Mouse (Mus musculus): ENCODE measurements around the gene Ssna1. TPM values are rescaled to one million over a fixed set of nuclear protein-coding genes. Genes with fewer than 3 reads are reported as not detected.

Gene Ssna1
- polyA plus RNA-seq (2015; fragmentation: Nextera tagmentation; extraction: Ambion mirVana): 94.7 and 111 TPM in 2 replicates

- Histone ChIP-seq H3K27ac (ENCODE audit: low read length) (peak within 1 kb of the TSS; percentile 89), H3K36me3 (ENCODE audit: control insufficient read depth, insufficient read depth) (peaks cover 21% of the 10 kb centered on the region), H3K9me3 (replicated peaks; ENCODE audit: control insufficient read depth, low read length) (no peaks in the 10 kb centered on the region), H3K4me1 (ENCODE audit: control insufficient read depth, low read depth, low read length) (peaks cover 35% of the 10 kb centered on the region), H3K4me2 (ENCODE audit: low read depth, low read length) (peak within 1 kb of the TSS; percentile 82), H3K9ac (ENCODE audit: low read depth, low read length) (peak within 1 kb of the TSS; percentile 96), H3K27me3 (ENCODE audit: control insufficient read depth, insufficient read depth, low read depth, low read length) (no peaks in the 10 kb centered on the region), H3K4me3 (ENCODE audit: low read depth, low read length) (peak within 1 kb of the TSS; percentile 96)
- under 1% methylated on average over 55 of the region's 55 CpGs for WGBS (ENCODE audit: insufficient replicate concordance)
- peak; percentile 97 for ATAC-seq (ENCODE audit: low read depth)
Observed at GRCm38 (mm10) chr2:25271827-25272511, at the start of gene Ssna1, which contains the start of gene Anapc2. Gene Ssna1, minus strand, starts transcription at chr2:25272438. Gene Anapc2, plus strand, starts transcription at chr2:25272478.

GRCm38 (mm10) chr2:25320084-25320483 lies 47.8 kb upstream of the Ssna1 start:
- WGBS (ENCODE audit: insufficient replicate concordance): 16% methylated on average over 2 of the region's 2 CpGs
- ATAC-seq (ENCODE audit: low read depth): no peak
- no peaks in the 10 kb centered on the region for H3K36me3 ChIP-seq (ENCODE audit: control insufficient read depth, insufficient read depth)
- peaks cover 30% of the 10 kb centered on the region for H3K27me3 ChIP-seq (ENCODE audit: control insufficient read depth, insufficient read depth, low read depth, low read length)
- H3K27ac ChIP-seq (ENCODE audit: low read length): no peak overlapping the region
- H3K9ac ChIP-seq (ENCODE audit: low read depth, low read length): no peak overlapping the region
- no peaks in the 10 kb centered on the region for H3K4me1 ChIP-seq (ENCODE audit: control insufficient read depth, low read depth, low read length)
- H3K4me2 ChIP-seq (ENCODE audit: low read depth, low read length): no peak overlapping the region
- H3K9me3 ChIP-seq (replicated peaks; ENCODE audit: control insufficient read depth, low read length): no peaks in the 10 kb centered on the region
- H3K4me3 ChIP-seq (ENCODE audit: low read depth, low read length): no peak overlapping the region

- whole genome bisulfite sequencing (ENCODE audit: insufficient replicate concordance): 9% methylated on average over 58 of the region's 58 CpGs
- no peak for ATAC-seq (ENCODE audit: low read depth)
- Histone ChIP-seq H3K9me3 (replicated peaks; ENCODE audit: control insufficient read depth, low read length) (no peaks in the 10 kb centered on the region), H3K27me3 (ENCODE audit: control insufficient read depth, insufficient read depth, low read depth, low read length) (peaks cover 30% of the 10 kb centered on the region), H3K9ac (ENCODE audit: low read depth, low read length) (no peak within 1 kb of the TSS), H3K4me1 (ENCODE audit: control insufficient read depth, low read depth, low read length) (no peaks in the 10 kb centered on the region), H3K36me3 (ENCODE audit: control insufficient read depth, insufficient read depth) (no peaks in the 10 kb centered on the region), H3K4me3 (ENCODE audit: low read depth, low read length) (peak within 1 kb of the TSS; percentile 9; the same call in 1 of the 2 replicates), H3K4me2 (ENCODE audit: low read depth, low read length) (peak within 1 kb of the TSS; percentile 23; the same call in 1 of the 2 replicates), H3K27ac (ENCODE audit: low read length) (no peak within 1 kb of the TSS)
Observed at GRCm38 (mm10) chr2:25318971-25319773, 46.9 kb upstream of the Ssna1 start, which contains the start of gene Grin1. Gene Grin1, minus strand, starts transcription at chr2:25319187.

DNA sequence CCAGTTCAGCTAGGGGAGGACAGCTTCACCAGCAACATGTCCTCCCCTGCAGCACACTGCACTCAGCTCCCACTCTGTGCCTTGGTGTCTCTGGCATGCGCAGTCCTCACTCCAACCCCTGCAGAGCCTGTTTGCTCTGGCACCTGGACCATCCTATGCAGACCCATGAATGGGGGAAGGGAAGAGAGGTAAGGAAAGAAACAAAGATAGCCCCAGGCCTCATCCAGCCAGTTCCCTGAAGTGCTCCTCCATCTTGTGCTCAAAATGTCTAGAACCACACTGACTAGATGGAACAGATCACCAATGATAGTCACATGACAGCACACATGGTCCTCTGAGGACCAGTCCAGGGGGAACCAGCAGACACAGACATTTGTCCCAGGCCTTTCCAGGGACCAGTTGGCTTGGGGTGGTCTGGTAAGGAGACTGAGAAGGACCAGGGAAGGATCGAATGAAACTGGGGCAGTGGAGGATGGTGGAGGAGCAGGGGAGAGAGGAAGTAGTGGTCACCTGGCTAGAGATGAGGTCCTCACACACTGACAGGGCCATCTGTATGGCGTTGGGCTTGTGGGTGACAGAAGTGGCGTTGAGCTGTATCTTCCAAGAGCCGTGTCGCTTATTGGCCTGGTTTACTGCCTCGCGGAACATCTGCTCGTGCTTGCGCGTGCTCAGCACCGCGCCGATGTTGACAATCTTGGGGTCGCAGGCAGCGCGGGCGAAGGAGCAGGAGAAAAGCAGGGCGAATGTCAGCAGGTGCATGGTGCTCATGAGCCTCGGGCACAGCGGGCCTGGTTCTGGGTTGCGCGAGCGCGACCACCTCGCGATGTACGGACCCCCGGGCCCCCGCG lies 46.1 kb upstream of the Ssna1 start:
- H3K36me3 ChIP-seq (ENCODE audit: control insufficient read depth, insufficient read depth): no peaks in the 10 kb centered on the region
- H3K4me2 ChIP-seq (ENCODE audit: low read depth, low read length): peak overlapping the region; percentile 23; the same call in 1 of the 2 replicates
- 6% methylated on average over 31 of the region's 31 CpGs for WGBS (ENCODE audit: insufficient replicate concordance)
- H3K4me3 ChIP-seq (ENCODE audit: low read depth, low read length): no peak overlapping the region
- ATAC-seq (ENCODE audit: low read depth): no peak
- no peaks in the 10 kb centered on the region for H3K4me1 ChIP-seq (ENCODE audit: control insufficient read depth, low read depth, low read length)
- H3K9me3 ChIP-seq (replicated peaks; ENCODE audit: control insufficient read depth, low read length): no peaks in the 10 kb centered on the region
- peaks cover 32% of the 10 kb centered on the region for H3K27me3 ChIP-seq (ENCODE audit: control insufficient read depth, insufficient read depth, low read depth, low read length)
- no peak overlapping the region for H3K9ac ChIP-seq (ENCODE audit: low read depth, low read length)
- H3K27ac ChIP-seq (ENCODE audit: low read length): no peak overlapping the region

DNA sequence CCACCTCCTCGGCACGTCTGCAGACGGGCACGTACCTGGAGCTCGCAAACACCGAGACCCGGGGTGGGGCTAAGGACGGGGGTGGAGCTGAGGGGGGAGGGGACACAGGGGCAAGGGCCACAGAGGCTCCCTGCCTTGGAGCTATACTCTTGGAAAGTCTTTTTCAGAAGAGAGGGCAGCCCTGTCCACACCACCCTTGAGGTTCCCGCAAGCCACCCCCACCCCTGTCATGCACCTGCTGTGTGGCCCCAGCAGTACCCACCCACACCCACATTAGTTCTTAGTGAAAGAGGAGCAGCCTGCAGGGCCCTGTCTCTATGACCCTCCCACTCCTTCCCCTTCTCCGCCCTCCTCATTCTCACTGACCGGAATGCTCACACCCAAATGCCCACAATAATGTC lies 39.3 kb upstream of the Ssna1 start:
- H3K4me3 ChIP-seq (ENCODE audit: low read depth, low read length): no peak overlapping the region
- ATAC-seq (ENCODE audit: low read depth): no peak
- H3K36me3 ChIP-seq (ENCODE audit: control insufficient read depth, insufficient read depth): no peaks in the 10 kb centered on the region
- H3K27ac ChIP-seq (ENCODE audit: low read length): no peak overlapping the region
- H3K9ac ChIP-seq (ENCODE audit: low read depth, low read length): no peak overlapping the region
- peaks cover 53% of the 10 kb centered on the region for H3K27me3 ChIP-seq (ENCODE audit: control insufficient read depth, insufficient read depth, low read depth, low read length)
- H3K4me1 ChIP-seq (ENCODE audit: control insufficient read depth, low read depth, low read length): no peaks in the 10 kb centered on the region
- WGBS (ENCODE audit: insufficient replicate concordance): 6% methylated on average over 11 of the region's 11 CpGs
- H3K4me2 ChIP-seq (ENCODE audit: low read depth, low read length): no peak overlapping the region
- H3K9me3 ChIP-seq (replicated peaks; ENCODE audit: control insufficient read depth, low read length): no peaks in the 10 kb centered on the region

DNA sequence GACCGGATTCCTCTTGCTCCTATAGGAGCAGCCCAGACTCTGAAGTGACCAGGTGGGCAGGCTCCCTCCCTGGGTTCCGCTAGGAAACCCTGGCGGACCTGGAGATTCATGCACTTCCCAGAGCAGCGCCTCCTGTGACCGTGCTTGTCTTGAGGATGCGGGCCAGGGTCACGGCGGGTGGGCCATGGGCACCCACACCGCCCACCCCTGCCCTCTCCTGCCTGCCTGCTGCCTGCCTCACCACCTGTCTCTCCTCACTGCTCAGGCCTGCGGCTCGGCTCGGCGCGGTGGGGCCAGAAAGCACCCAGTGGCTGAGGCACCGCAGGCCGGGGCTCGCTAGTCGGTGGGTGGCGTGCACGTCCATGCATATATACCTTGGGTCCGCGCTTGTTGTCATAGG lies 38.7 kb upstream of the Ssna1 start:
- WGBS (ENCODE audit: insufficient replicate concordance): 2% methylated on average over 22 of the region's 22 CpGs
- Histone ChIP-seq H3K27ac (ENCODE audit: low read length) (no peak overlapping the region), H3K27me3 (ENCODE audit: control insufficient read depth, insufficient read depth, low read depth, low read length) (peaks cover 58% of the 10 kb centered on the region), H3K36me3 (ENCODE audit: control insufficient read depth, insufficient read depth) (no peaks in the 10 kb centered on the region), H3K4me2 (ENCODE audit: low read depth, low read length) (no peak overlapping the region), H3K4me3 (ENCODE audit: low read depth, low read length) (no peak overlapping the region), H3K4me1 (ENCODE audit: control insufficient read depth, low read depth, low read length) (no peaks in the 10 kb centered on the region), H3K9ac (ENCODE audit: low read depth, low read length) (no peak overlapping the region), H3K9me3 (replicated peaks; ENCODE audit: control insufficient read depth, low read length) (no peaks in the 10 kb centered on the region)
- ATAC-seq (ENCODE audit: low read depth): no peak

- Histone ChIP-seq H3K9me3 (replicated peaks; ENCODE audit: control insufficient read depth, low read length) (no peaks in the 10 kb centered on the region), H3K4me1 (ENCODE audit: control insufficient read depth, low read depth, low read length) (no peaks in the 10 kb centered on the region), H3K27ac (ENCODE audit: low read length) (no peak overlapping the region), H3K36me3 (ENCODE audit: control insufficient read depth, insufficient read depth) (no peaks in the 10 kb centered on the region), H3K27me3 (ENCODE audit: control insufficient read depth, insufficient read depth, low read depth, low read length) (peaks cover 66% of the 10 kb centered on the region), H3K9ac (ENCODE audit: low read depth, low read length) (no peak overlapping the region), H3K4me2 (ENCODE audit: low read depth, low read length) (no peak overlapping the region), H3K4me3 (ENCODE audit: low read depth, low read length) (no peak overlapping the region)
- no peak for ATAC-seq (ENCODE audit: low read depth)
- 43% methylated on average over 10 of the region's 10 CpGs for WGBS (ENCODE audit: insufficient replicate concordance)
Observed at GRCm38 (mm10) chr2:25310180-25310579, 37.9 kb upstream of the Ssna1 start.

DNA sequence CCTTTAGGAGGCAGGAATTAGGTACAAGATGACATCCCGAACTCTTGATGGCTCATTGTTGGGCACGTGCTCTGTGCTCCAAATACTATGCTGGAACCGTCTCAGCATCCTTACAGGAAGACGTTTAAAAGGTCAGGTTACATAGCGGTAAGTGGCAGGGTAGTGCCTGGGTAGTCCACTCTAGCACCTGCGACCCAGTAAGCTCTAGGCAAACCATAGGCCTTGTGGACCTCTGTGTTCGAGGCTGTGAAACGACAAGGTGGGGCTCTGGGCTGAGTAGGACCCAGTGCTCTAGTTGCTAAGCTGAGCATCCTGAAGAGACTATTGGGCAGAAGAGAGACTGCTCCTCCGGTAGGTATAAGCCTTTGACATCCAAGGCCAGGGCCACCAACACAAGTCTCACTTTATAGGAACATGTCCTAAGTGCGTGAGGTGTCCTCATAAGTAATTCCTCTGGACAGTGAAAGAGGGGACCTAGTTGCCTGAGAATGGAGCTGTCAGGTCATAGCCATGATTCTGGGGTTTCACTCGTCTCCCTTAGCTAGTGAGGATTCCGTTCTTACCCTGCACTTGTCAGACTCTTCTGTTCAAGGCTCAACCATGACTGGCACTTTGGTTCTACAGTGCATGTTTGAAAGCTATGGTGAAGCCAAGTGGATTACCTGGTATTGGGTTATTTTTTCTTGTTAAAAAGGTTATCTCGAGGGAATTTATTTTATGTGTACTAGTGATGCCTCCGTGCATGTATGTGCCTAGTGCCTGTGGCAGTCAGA lies 33.5 kb upstream of the Ssna1 start:
- Histone ChIP-seq H3K9ac (ENCODE audit: low read depth, low read length) (no peak overlapping the region), H3K4me1 (ENCODE audit: control insufficient read depth, low read depth, low read length) (no peaks in the 10 kb centered on the region), H3K9me3 (replicated peaks; ENCODE audit: control insufficient read depth, low read length) (no peaks in the 10 kb centered on the region), H3K27ac (ENCODE audit: low read length) (no peak overlapping the region), H3K4me2 (ENCODE audit: low read depth, low read length) (peak overlapping the region; percentile 57; the same call in 1 of the 2 replicates), H3K36me3 (ENCODE audit: control insufficient read depth, insufficient read depth) (no peaks in the 10 kb centered on the region), H3K27me3 (ENCODE audit: control insufficient read depth, insufficient read depth, low read depth, low read length) (peaks cover 55% of the 10 kb centered on the region), H3K4me3 (ENCODE audit: low read depth, low read length) (no peak overlapping the region)
- 41% methylated on average over 14 of the region's 14 CpGs for WGBS (ENCODE audit: insufficient replicate concordance)
- no peak for ATAC-seq (ENCODE audit: low read depth)
